Mouse (Mus musculus) lung, postnatal 0 days (tissue): Measurements from ENCODE around the gene Vipr1.

Experiments
- CTCF ChIP-seq: IDR thresholded peaks from 2 replicates; pipeline ENCODE4 v1.5.1; 2016; ENCODE audit warnings: antibody characterized with exemption, mild to moderate bottlenecking
- EP300 ChIP-seq: IDR thresholded peaks from 2 replicates; pipeline ENCODE4 v1.6.1; 2016; ENCODE audit warnings: antibody characterized with exemption, mild to moderate bottlenecking, control low read depth

DNA sequence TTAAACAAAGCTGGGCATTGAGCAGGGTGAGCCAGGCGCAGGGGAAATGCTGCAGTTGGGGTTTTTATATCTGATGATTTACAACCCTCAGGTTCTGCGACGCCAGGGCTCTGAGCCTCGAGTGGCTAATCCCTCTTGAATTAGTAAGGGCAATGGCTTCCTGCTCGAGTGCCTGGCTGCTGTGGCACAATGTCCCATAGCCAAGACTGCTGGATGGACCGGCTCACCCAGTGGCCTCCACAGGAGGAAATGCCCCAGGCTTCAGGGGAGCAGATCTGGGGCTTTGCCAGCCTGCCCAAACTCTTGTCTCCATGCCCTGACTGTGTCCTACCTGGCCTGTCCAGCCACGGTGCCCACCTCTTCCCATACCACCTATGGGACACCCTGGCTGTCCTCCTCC, 23.1 kb upstream of the Vipr1 start:
- TF ChIP-seq CTCF (no peak), EP300 (no peak)
